Mouse (Mus musculus) ES-Bruce4 (cell line): ENCODE data around the gene Tcerg1l. TPM values are rescaled to one million over a fixed set of nuclear protein-coding genes. Genes with fewer than 3 reads are reported as not detected.

ENCODE experiments used
- H3K27ac ChIP-seq: 2 replicates; pipeline ENCODE4 v1.5.1; 2012; ENCODE audit warnings: low read length, inconsistent platforms; ENCODE audit not compliant: insufficient read depth
- H3K27me3 ChIP-seq: 2 replicates; pipeline ENCODE4 v1.6.1; 2012; ENCODE audit warnings: mild to moderate bottlenecking, low read length, inconsistent platforms; ENCODE audit not compliant: control insufficient read depth, poor library complexity, insufficient read depth, severe bottlenecking
- H3K36me3 ChIP-seq: 2 replicates; pipeline ENCODE4 v1.6.1; 2012; ENCODE audit warnings: inconsistent platforms, mild to moderate bottlenecking, low read length, moderate library complexity; ENCODE audit not compliant: control insufficient read depth, poor library complexity, insufficient read depth, severe bottlenecking
- H3K4me1 ChIP-seq: one replicate; pipeline ENCODE4 v1.8.1; 2011; ENCODE audit warnings: low read length; ENCODE audit not compliant: control insufficient read depth, insufficient read depth
- H3K4me3 ChIP-seq: 2 replicates; pipeline ENCODE4 v1.5.1; 2011; ENCODE audit warnings: low read depth, mild to moderate bottlenecking, low read length
- H3K9ac ChIP-seq: 2 replicates; pipeline ENCODE4 v1.6.1; 2012; ENCODE audit warnings: low read depth, mild to moderate bottlenecking, inconsistent platforms; ENCODE audit not compliant: poor library complexity, severe bottlenecking
- H3K9me3 ChIP-seq: replicated peaks from 2 replicates; pipeline ENCODE4 v1.6.1; 2012; ENCODE audit warnings: mild to moderate bottlenecking, low read length, inconsistent platforms; ENCODE audit not compliant: control insufficient read depth, poor library complexity, insufficient read depth, severe bottlenecking
- CTCF ChIP-seq: IDR thresholded peaks from one replicate; pipeline ENCODE4 v1.8.1; 2011; ENCODE audit warnings: low read depth, low read length
- EP300 ChIP-seq: IDR thresholded peaks from 2 replicates; pipeline ENCODE4 v1.6.1; 2011; ENCODE audit warnings: low read depth, low read length; ENCODE audit not compliant: insufficient read depth
- POLR2A ChIP-seq: IDR thresholded peaks from one replicate; pipeline ENCODE4 v1.8.1; 2011; ENCODE audit warnings: low read length; ENCODE audit not compliant: insufficient read depth
- polyA plus RNA-seq: library from polyadenylated mRNA; stranded (reverse); fragments of >200 nt; gene quantifications from 2 replicates; pipeline ENCODE4 v1.2.4, GENCODE M21; 2011; ENCODE audit warnings: low read depth; ENCODE audit not compliant: missing spikeins, insufficient read depth, insufficient read length

The Tcerg1l gene
- polyA plus RNA-seq, 1 experiment = not detected

GRCm38 (mm10) chr7:138237708-138238225 lies 159.8 kb downstream of the Tcerg1l start:
- no peak overlapping the region for H3K27ac ChIP-seq
- no peak overlapping the region for H3K9ac ChIP-seq
- H3K4me3 ChIP-seq = no peak overlapping the region
- no peaks in the 10 kb centered on the region for H3K4me1 ChIP-seq
- no peaks in the 10 kb centered on the region for H3K36me3 ChIP-seq
- no peaks in the 10 kb centered on the region for H3K27me3 ChIP-seq
- no peaks in the 10 kb centered on the region for H3K9me3 ChIP-seq
- no peak for TF ChIP-seq POLR2A
- no peak for TF ChIP-seq CTCF
- TF ChIP-seq EP300 = no peak

DNA sequence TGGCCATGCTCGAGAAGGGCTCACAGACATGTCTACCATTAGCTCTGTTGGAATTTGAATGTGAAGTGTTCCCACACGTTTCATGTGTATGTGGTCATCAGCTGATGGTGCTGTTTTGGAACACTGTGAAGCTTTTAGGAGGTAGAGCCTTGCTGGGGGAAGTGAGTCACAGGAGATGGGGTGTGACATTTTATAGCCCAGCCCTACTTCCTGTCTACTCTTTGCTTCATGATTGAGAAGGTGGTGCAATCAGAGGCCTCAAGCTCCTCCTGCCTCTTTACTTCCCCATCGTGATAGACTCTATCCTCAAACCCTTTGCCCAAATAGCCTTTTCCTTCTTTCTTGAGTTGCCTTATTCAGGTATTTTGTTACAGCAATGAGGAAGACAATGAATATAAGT lies 173.3 kb downstream of the Tcerg1l start:
- H3K4me3 ChIP-seq = no peak overlapping the region
- no peak overlapping the region for H3K9ac ChIP-seq
- H3K4me1 ChIP-seq = no peaks in the 10 kb centered on the region
- no peaks in the 10 kb centered on the region for H3K36me3 ChIP-seq
- TF ChIP-seq EP300 (no peak), CTCF (no peak), POLR2A (no peak)
- no peaks in the 10 kb centered on the region for H3K27me3 ChIP-seq
- no peak overlapping the region for H3K27ac ChIP-seq
- no peaks in the 10 kb centered on the region for H3K9me3 ChIP-seq

GRCm38 (mm10) chr7:138222951-138223350 lies 174.6 kb downstream of the Tcerg1l start:
- H3K9me3 ChIP-seq = no peaks in the 10 kb centered on the region
- no peaks in the 10 kb centered on the region for H3K4me1 ChIP-seq

DNA sequence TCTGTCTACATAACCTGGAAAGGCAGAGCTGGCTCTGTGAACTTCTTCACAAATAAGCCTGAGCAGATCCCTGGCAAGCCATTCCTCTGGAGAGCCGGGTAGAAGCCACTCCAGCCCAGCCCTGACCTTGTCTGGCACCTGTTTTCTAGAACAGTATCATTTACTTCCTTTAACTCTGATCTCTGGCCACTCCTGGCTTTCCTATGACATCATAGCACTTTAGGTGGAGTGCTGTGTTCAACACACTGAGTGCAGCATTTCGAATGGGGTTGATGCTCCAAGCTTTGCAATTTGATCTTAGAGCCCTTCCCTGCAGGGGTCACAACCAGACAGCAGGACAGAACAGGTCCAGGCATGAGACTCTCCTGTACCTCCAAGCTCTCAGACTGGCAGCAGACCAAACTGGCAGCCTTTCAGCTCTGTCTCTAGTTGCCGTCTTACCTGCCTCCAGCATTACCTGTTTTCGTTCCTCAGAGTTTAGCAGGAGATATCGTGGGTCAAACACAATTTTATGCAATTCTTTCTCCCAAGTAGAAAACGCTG lies 179.9 kb downstream of the Tcerg1l start:
- no peak overlapping the region for H3K27ac ChIP-seq

More at GRCm38 (mm10) chr7:138222951-138223350, 174.6 kb downstream of the Tcerg1l start:
- Histone ChIP-seq H3K27ac (no peak overlapping the region), H3K9ac (no peak overlapping the region), H3K27me3 (no peaks in the 10 kb centered on the region), H3K36me3 (no peaks in the 10 kb centered on the region), H3K4me3 (no peak overlapping the region)
- no peak for TF ChIP-seq EP300
- TF ChIP-seq POLR2A = no peak
- no peak for TF ChIP-seq CTCF

DNA sequence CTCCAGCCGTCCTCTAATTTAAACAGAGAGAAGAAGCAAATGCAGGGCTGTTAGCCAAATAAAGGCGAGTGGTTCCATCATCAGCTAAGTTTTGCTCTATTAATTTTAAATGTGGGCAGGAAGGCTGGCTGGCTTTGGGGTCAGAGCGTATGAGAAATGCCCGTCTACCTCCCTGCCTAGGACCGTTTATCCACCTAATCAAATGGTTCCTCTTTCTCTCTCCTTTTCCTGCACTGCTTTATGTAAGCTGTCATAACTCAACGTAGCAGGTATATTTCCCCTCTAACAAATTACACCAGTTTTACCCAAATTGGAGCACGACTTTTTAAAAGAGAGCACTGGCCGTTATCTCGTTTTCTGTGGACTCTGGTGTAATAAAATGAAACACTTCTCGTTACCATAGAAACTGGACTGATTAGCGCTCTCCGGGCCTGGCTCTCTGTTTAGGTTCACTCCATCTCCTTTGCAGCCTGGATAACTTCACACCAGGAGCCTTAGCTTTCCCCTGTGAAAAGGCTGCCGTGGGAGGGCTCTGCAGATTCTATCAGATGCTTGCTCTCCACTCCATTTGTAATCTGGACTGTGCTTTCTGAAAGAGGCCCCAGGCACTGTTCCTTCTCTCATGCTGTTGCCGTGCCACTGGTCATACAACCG lies 182.2 kb downstream of the Tcerg1l start:
- H3K36me3 ChIP-seq = no peaks in the 10 kb centered on the region
- TF ChIP-seq CTCF = no peak
- no peak for TF ChIP-seq EP300
- TF ChIP-seq POLR2A = no peak
- no peaks in the 10 kb centered on the region for H3K9me3 ChIP-seq
- no peak overlapping the region for H3K27ac ChIP-seq
- no peak overlapping the region for H3K4me3 ChIP-seq
- no peaks in the 10 kb centered on the region for H3K4me1 ChIP-seq
- no peak overlapping the region for H3K9ac ChIP-seq
- no peaks in the 10 kb centered on the region for H3K27me3 ChIP-seq

More for the DNA sequence above, 179.9 kb downstream of the Tcerg1l start:
- Histone ChIP-seq H3K9ac (no peak overlapping the region), H3K4me3 (no peak overlapping the region), H3K27me3 (no peaks in the 10 kb centered on the region), H3K36me3 (no peaks in the 10 kb centered on the region), H3K4me1 (no peaks in the 10 kb centered on the region), H3K9me3 (no peaks in the 10 kb centered on the region)
- no peak for TF ChIP-seq POLR2A
- no peak for TF ChIP-seq EP300

GRCm38 (mm10) chr7:138214710-138215109 lies 182.8 kb downstream of the Tcerg1l start:
- Histone ChIP-seq H3K4me1 (no peaks in the 10 kb centered on the region), H3K27me3 (no peaks in the 10 kb centered on the region), H3K36me3 (no peaks in the 10 kb centered on the region), H3K4me3 (no peak overlapping the region), H3K9ac (no peak overlapping the region), H3K9me3 (no peaks in the 10 kb centered on the region), H3K27ac (no peak overlapping the region)
- TF ChIP-seq POLR2A (no peak), EP300 (no peak), CTCF (no peak)
